Mouse (Mus musculus): ENCODE measurements at regions not wholly inside any gene's neighbourhood (a gene's known extent, or its start where the extent isn't known, plus 50 kb on each side); places are given as distances from the start of the nearest gene placed in this dataset.
A peak's percentile ranks its signal among the peaks of the same experiment; 100 is the strongest.

GRCm38 (mm10) chr11:12112646-12113353, 74.3 kb upstream of the Grb10 start:
- no peak for TF ChIP-seq EP300 (IDR thresholded peaks at IDR 0.05; ENCODE audit: insufficient read depth, low read depth, low read length)
- TF ChIP-seq CTCF (IDR thresholded peaks at IDR 0.05), result no peak
- no peak for TF ChIP-seq POLR2A (IDR thresholded peaks at IDR 0.05; ENCODE audit: insufficient read depth, low read depth, low read length)
- Histone ChIP-seq H3K4me1 (ENCODE audit: control insufficient read depth, insufficient read depth, low read length) (no peaks in the 10 kb centered on the region), H3K27ac (no peak overlapping the region), H3K9ac (ENCODE audit: low read depth, low read length) (no peak overlapping the region), H3K79me2 (replicated peaks; ENCODE audit: control insufficient read depth, insufficient read depth, low read length) (no peaks in the 10 kb centered on the region), H3K36me3 (ENCODE audit: control insufficient read depth, insufficient read depth, low read length) (no peaks in the 10 kb centered on the region), H3K27me3 (ENCODE audit: control insufficient read depth, insufficient read depth, low read length) (no peaks in the 10 kb centered on the region), H3K4me3 (no peak overlapping the region)
- 62% methylated on average over 7 of the region's 7 CpGs for WGBS
- intact Hi-C loops (cut with DNase I), result no loop called here
- no peak for DNase-seq

GRCm38 (mm10) chr11:12107711-12108110, 69.2 kb upstream of the Grb10 start:
- no peaks in the 10 kb centered on the region for H3K79me2 ChIP-seq (replicated peaks; ENCODE audit: control insufficient read depth, insufficient read depth, low read length)
- H3K36me3 ChIP-seq (ENCODE audit: control insufficient read depth, insufficient read depth, low read length), result no peaks in the 10 kb centered on the region
- H3K27me3 ChIP-seq (ENCODE audit: control insufficient read depth, insufficient read depth, low read length), result no peaks in the 10 kb centered on the region
- TF ChIP-seq POLR2A (IDR thresholded peaks at IDR 0.05; ENCODE audit: insufficient read depth, low read depth, low read length) (no peak), CTCF (IDR thresholded peaks at IDR 0.05) (no peak), EP300 (IDR thresholded peaks at IDR 0.05; ENCODE audit: insufficient read depth, low read depth, low read length) (no peak)
- H3K27ac ChIP-seq, result no peak overlapping the region
- 30% methylated on average over 3 of the region's 3 CpGs for WGBS
- no peaks in the 10 kb centered on the region for H3K4me1 ChIP-seq (ENCODE audit: control insufficient read depth, insufficient read depth, low read length)
- intact Hi-C loops (cut with DNase I), result no loop called here
- peak in 1 of 2 experiments; percentile 20 for DNase-seq
- no peak overlapping the region for H3K9ac ChIP-seq (ENCODE audit: low read depth, low read length)
- H3K4me3 ChIP-seq, result no peak overlapping the region

- H3K36me3 ChIP-seq (ENCODE audit: control insufficient read depth, insufficient read depth, low read length), result no peaks in the 10 kb centered on the region
- DNase-seq, result peak; percentile 26 to 36
- H3K27ac ChIP-seq, result no peak overlapping the region
- H3K79me2 ChIP-seq (replicated peaks; ENCODE audit: control insufficient read depth, insufficient read depth, low read length), result no peaks in the 10 kb centered on the region
- 49% methylated on average over 4 of the region's 4 CpGs for WGBS
- H3K4me1 ChIP-seq (ENCODE audit: control insufficient read depth, insufficient read depth, low read length), result no peaks in the 10 kb centered on the region
- intact Hi-C loops (cut with DNase I), result no loop called here
- no peak for TF ChIP-seq POLR2A (IDR thresholded peaks at IDR 0.05; ENCODE audit: insufficient read depth, low read depth, low read length)
- peak; percentile 61; the same call in 1 of the 2 replicates for TF ChIP-seq EP300 (IDR thresholded peaks at IDR 0.05; ENCODE audit: insufficient read depth, low read depth, low read length)
- no peak overlapping the region for H3K4me3 ChIP-seq
- H3K27me3 ChIP-seq (ENCODE audit: control insufficient read depth, insufficient read depth, low read length), result no peaks in the 10 kb centered on the region
- H3K9ac ChIP-seq (ENCODE audit: low read depth, low read length), result no peak overlapping the region
Observed at GRCm38 (mm10) chr11:12090961-12091360, 52.5 kb upstream of the Grb10 start.

- H3K79me2 ChIP-seq (replicated peaks; ENCODE audit: control insufficient read depth, insufficient read depth, low read length), result no peaks in the 10 kb centered on the region
- H3K9ac ChIP-seq (ENCODE audit: low read depth, low read length), result no peak overlapping the region
- WGBS, result 58% methylated on average over 2 of the region's 2 CpGs
- intact Hi-C loops (cut with DNase I), result no loop called here
- no peaks in the 10 kb centered on the region for H3K27me3 ChIP-seq (ENCODE audit: control insufficient read depth, insufficient read depth, low read length)
- DNase-seq, result no peak
- H3K36me3 ChIP-seq (ENCODE audit: control insufficient read depth, insufficient read depth, low read length), result no peaks in the 10 kb centered on the region
- no peak overlapping the region for H3K27ac ChIP-seq
- H3K4me3 ChIP-seq, result no peak overlapping the region
- no peak for TF ChIP-seq EP300 (IDR thresholded peaks at IDR 0.05; ENCODE audit: insufficient read depth, low read depth, low read length)
- TF ChIP-seq CTCF (IDR thresholded peaks at IDR 0.05), result no peak
- no peak for TF ChIP-seq POLR2A (IDR thresholded peaks at IDR 0.05; ENCODE audit: insufficient read depth, low read depth, low read length)
- H3K4me1 ChIP-seq (ENCODE audit: control insufficient read depth, insufficient read depth, low read length), result no peaks in the 10 kb centered on the region
Observed at GRCm38 (mm10) chr11:12089788-12090365, 51.4 kb upstream of the Grb10 start.
